ENCODE assay signal across 14 mouse cellular contexts in genomic region chr1:52079724-52080367, GRCm38 (mm10). TPM values are rescaled to one million over a fixed set of nuclear protein-coding genes. Genes with fewer than 3 reads are reported as not detected.
DNase-seq lines count a peak whose midpoint lies in the region; ATAC-seq lines count a peak whose summit lies in the region.
"Had no signal": no experiment of that assay in that cellular context is flagged by ENCODE, and none has a peak within 500 bp of the region (broad histone marks: within the 10 kb centered on the region; RNA-seq: fewer than 3 reads in every experiment).

No protein-coding gene starts in this region.

- WGBS in forebrain, embryonic 13.5 days, result 2% methylated on average over 10 of the region's 10 CpGs
- whole genome bisulfite sequencing in limb, embryonic 11.5 days, result 4% methylated on average over 10 of the region's 10 CpGs

- no peaks in the 10 kb centered on the region for H3K9me3 ChIP-seq in forebrain, embryonic 13.5 days (replicated peaks)
- H3K9me3 ChIP-seq in limb, embryonic 11.5 days (ENCODE audit: control insufficient read depth, low read length), result no peaks in the 10 kb centered on the region
- H3K9me3 ChIP-seq: heart, embryonic 12.5 days had no signal

- peak overlapping the region; percentile 36 for H3K4me2 ChIP-seq in forebrain, embryonic 13.5 days
- no peak overlapping the region; the same call in 1 of the 2 replicates for H3K4me2 ChIP-seq in limb, embryonic 11.5 days (ENCODE audit: low read depth, severe bottlenecking)
- H3K4me2 ChIP-seq: heart, embryonic 12.5 days had no signal

- H3K27me3 ChIP-seq in forebrain, embryonic 13.5 days, result no peaks in the 10 kb centered on the region
- no peaks in the 10 kb centered on the region for H3K27me3 ChIP-seq in limb, embryonic 11.5 days (ENCODE audit: control insufficient read depth, insufficient read depth, low read length)
- H3K27me3 ChIP-seq: heart, embryonic 12.5 days had no signal

- H3K9ac ChIP-seq in forebrain, embryonic 13.5 days, result no peak overlapping the region
- no peak overlapping the region for H3K9ac ChIP-seq in limb, embryonic 11.5 days (ENCODE audit: low read length)
- H3K9ac ChIP-seq: heart, embryonic 12.5 days had no signal

- H3K4me1 ChIP-seq in forebrain, embryonic 13.5 days, result peaks cover 24% of the 10 kb centered on the region
- peaks cover 10% of the 10 kb centered on the region for H3K4me1 ChIP-seq in limb, embryonic 11.5 days (ENCODE audit: control insufficient read depth, insufficient read depth, low read length)

- H3K4me3 ChIP-seq in forebrain, embryonic 13.5 days, result no peak overlapping the region
- no peak overlapping the region for H3K4me3 ChIP-seq in limb, embryonic 11.5 days (ENCODE audit: low read depth, low read length)
- H3K4me3 ChIP-seq: heart, embryonic 12.5 days had no signal

- intact Hi-C loops in heart, postnatal 10 days (cut with DNase I), result no loop called here

- H3K36me3 ChIP-seq in forebrain, embryonic 13.5 days (ENCODE audit: poor library complexity, severe bottlenecking), result no peaks in the 10 kb centered on the region
- H3K36me3 ChIP-seq in limb, embryonic 11.5 days (ENCODE audit: control insufficient read depth, insufficient read depth, low read length), result no peaks in the 10 kb centered on the region
- H3K36me3 ChIP-seq: heart, embryonic 12.5 days had no signal

- peak; percentile 95 for ATAC-seq in forebrain, embryonic 13.5 days
- ATAC-seq in limb, embryonic 11.5 days (ENCODE audit: insufficient number of reproducible peaks, low FRiP score, low TSS enrichment, low read depth), result no peak

- peak; percentile 18 for DNase-seq in thymus, postnatal 14 days
- no peak for DNase-seq in thymus, postnatal 10 days (ENCODE audit: low spot score in 2 of 2)
- peak; percentile 53 for DNase-seq in limb, embryonic 11.5 days (ENCODE audit: low spot score)
- peak; percentile 88 for DNase-seq in retina, postnatal 1 day
- no peak for DNase-seq in heart, postnatal 10 days
- DNase-seq in gastrocnemius, adult 8-10 months (ENCODE audit: low spot score in 2 of 2), result no peak
- no peak for DNase-seq in layer of hippocampus, postnatal 25 days (ENCODE audit: extremely low spot score in 1 of 2, low spot score in 1 of 2)
- DNase-seq: adrenal gland, postnatal 25 days; cerebellum, adult 9-10 months; kidney, adult 11 months; layer of hippocampus, adult 9-11 months; lung, adult 2 months had no signal

- H3K27ac ChIP-seq in forebrain, embryonic 13.5 days, result peak overlapping the region; percentile 71
- H3K27ac ChIP-seq in limb, embryonic 11.5 days (replicated peaks; ENCODE audit: low read depth, low read length), result no peak overlapping the region

RNA-seq across cellular contexts. Expression of gene Stat1, which starts 39.4 kb away (rescaled TPM):
- 12.3 and 14.0 TPM in 2 replicates for polyA plus RNA-seq in forebrain, embryonic 13.5 days (2015; fragmentation: Nextera tagmentation; extraction: Ambion mirVana)
- 14.9 and 16.1 TPM in 2 replicates for polyA plus RNA-seq in limb, embryonic 11.5 days (2014; fragmentation: Nextera tagmentation; extraction: Ambion mirVana)
- 10 to 100 TPM; 20.2 to 26.4 TPM for total RNA-seq in heart, postnatal 10 days (2021)
- 10 to 100 TPM; 10.5 to 13.0 (median 11.3) TPM for total RNA-seq in gastrocnemius, adult 8-10 months (2022)
- total RNA-seq in layer of hippocampus, postnatal 25 days (2021), result 10 to 100 TPM; 17.4 to 19.9 TPM

Comparison
In these comparisons a context has a peak if more than half of its experiments do, and no peak if none do; other contexts are left out.
1. DNase-seq: peak in thymus, postnatal 14 days (single experiment), limb, embryonic 11.5 days (single experiment) and retina, postnatal 1 day (single experiment); none in thymus, postnatal 10 days (0 of 2), heart, postnatal 10 days (0 of 2), gastrocnemius, adult 8-10 months (0 of 2) and layer of hippocampus, postnatal 25 days (0 of 2).